Mouse (Mus musculus): ENCODE data around the gene Cnksr1.

DNA sequence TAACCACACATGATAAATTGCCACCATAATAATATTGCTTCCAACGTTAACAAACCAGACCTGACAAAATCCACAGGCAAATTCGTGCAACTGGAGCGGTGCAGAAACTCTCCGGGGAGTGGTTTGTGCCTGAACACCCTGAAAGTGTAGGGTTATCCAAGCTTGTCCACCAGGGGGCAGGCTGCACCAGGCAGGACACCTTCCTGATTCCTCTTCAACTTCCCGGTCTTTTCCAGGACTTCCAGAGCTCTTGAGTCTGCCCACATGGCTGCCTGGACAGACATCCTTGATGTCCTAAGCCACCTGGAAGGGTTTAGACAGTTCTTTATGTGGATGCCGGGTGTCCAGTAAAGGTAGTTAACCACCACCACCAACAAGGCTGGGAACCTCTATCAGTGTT lies 25.0 kb upstream of the Cnksr1 start:
- TF ChIP-seq TCF12 (IDR thresholded peaks at IDR 0.05; ENCODE audit: insufficient read depth, poor library complexity, severe bottlenecking), result no peak
- no peak for TF ChIP-seq USF1 (IDR thresholded peaks at IDR 0.05; ENCODE audit: low read depth)
- no peak for TF ChIP-seq MYOD1 (IDR thresholded peaks at IDR 0.05; ENCODE audit: control insufficient read depth in 1 of 3, insufficient read length in 2 of 3, low read depth in 2 of 3)
